Mouse (Mus musculus): Measurements from ENCODE around the gene Adcy9.

GRCm38 (mm10) chr16:4378788-4379187 is 41.5 kb downstream of the Adcy9 start:
- no peak for TF ChIP-seq CTCF (IDR thresholded peaks at IDR 0.05; ENCODE audit: low read depth)
- TF ChIP-seq EP300 (IDR thresholded peaks at IDR 0.05; ENCODE audit: low read depth), result no peak
